Mouse (Mus musculus) spleen, adult 2 months (tissue): ENCODE data around the gene Aspn.

Source experiments
- CTCF ChIP-seq: fragments of 200-500 bp; IDR thresholded peaks from 2 replicates; pipeline ENCODE4 v1.5.1; 2011; ENCODE audit warnings: mild to moderate bottlenecking, inconsistent platforms; ENCODE audit not compliant: insufficient read depth, insufficient read length, insufficient replicate concordance; ENCODE audit errors: extremely low read depth
- POLR2A ChIP-seq: fragments of 200-500 bp; IDR thresholded peaks from 2 replicates; pipeline ENCODE4 v1.6.1; 2011; ENCODE audit warnings: low read depth, low read length, inconsistent platforms

DNA sequence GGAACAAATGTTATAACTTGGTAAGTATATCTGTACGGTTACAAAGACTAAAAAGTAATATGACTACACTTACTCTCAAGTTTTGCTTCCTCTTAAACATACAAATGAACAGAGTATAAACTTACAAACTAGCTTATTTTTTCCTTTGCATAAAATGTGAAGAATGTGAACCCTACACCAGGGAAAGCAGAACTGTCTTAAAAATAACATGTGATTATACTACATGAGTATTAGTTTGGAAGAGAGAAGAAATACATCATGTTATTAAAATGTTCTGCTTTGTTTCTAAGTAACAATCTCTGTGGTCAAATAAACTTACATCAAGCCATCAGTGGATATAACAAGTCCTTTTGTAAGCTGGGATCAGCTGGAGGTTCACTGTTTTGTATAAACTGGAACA lies 5.5 kb upstream of the Aspn start:
- TF ChIP-seq CTCF = no peak
- TF ChIP-seq POLR2A = no peak
